Mouse (Mus musculus): Measurements from ENCODE around the gene Pla2g3. TPM values are rescaled to one million over a fixed set of nuclear protein-coding genes. Genes with fewer than 3 reads are reported as not detected.

The Pla2g3 gene
- total and polyA plus RNA-seq, 3 experiments, result not detected

DNA sequence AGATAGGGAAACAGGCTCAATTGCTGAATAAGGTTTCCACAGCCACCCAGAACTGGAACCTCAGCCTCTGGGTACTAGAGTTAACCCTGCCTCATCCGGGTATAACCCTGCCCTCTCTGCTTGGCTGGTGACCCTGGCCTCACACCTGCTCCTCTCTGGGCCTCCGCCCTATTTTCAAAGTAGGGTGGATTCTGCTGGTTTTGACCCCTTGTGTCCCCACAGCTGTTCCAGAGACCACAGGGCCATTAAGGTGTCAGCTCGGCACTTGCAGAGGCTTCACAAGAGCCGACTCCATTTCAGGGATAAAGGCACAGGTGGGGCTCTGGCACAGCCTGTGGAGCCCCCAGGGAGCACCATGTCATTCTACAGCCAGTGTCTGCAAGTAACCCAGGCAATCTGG is 4.7 kb downstream of the Pla2g3 start:
- TF ChIP-seq CHD1 (IDR thresholded peaks at IDR 0.05; ENCODE audit: low read depth, low read length) (no peak), NRF1 (IDR thresholded peaks at IDR 0.05; ENCODE audit: low read depth, low read length) (no peak), POLR2AphosphoS2 (IDR thresholded peaks at IDR 0.05; ENCODE audit: low read depth, low read length) (no peak), E2F4 (IDR thresholded peaks at IDR 0.05; ENCODE audit: insufficient replicate concordance, low read depth, low read length) (no peak), USF1 (IDR thresholded peaks at IDR 0.05; ENCODE audit: low read depth, low read length) (no peak), EP300 (IDR thresholded peaks at IDR 0.05; ENCODE audit: low read length) (no peak), HCFC1 (IDR thresholded peaks at IDR 0.05; ENCODE audit: low read depth, low read length) (no peak), KAT2A (IDR thresholded peaks at IDR 0.05; ENCODE audit: insufficient replicate concordance, low read length) (no peak), MAX (IDR thresholded peaks at IDR 0.05; ENCODE audit: low read length) (no peak), ETS1 (conservative IDR thresholded peaks at IDR 0.05; ENCODE audit: low read depth, low read length) (no peak), NELFE (IDR thresholded peaks at IDR 0.05; ENCODE audit: low read depth, low read length) (no peak), ZC3H11A (IDR thresholded peaks at IDR 0.05; ENCODE audit: low read depth, low read length) (no peak), TBP (conservative IDR thresholded peaks at IDR 0.05; ENCODE audit: low read depth, low read length) (no peak), IRF4 (IDR thresholded peaks at IDR 0.05; ENCODE audit: low read depth, low read length) (no peak), JUN (IDR thresholded peaks at IDR 0.05; ENCODE audit: insufficient read depth, low read depth, low read length) (no peak), UBTF (IDR thresholded peaks at IDR 0.05; ENCODE audit: low read depth, low read length) (no peak), CHD2 (IDR thresholded peaks at IDR 0.05; ENCODE audit: low read length) (no peak), USF2 (conservative IDR thresholded peaks at IDR 0.05; ENCODE audit: low read depth, low read length) (no peak), ZMIZ1 (IDR thresholded peaks at IDR 0.05; ENCODE audit: low read depth, low read length) (no peak), TCF12 (IDR thresholded peaks at IDR 0.05; ENCODE audit: low read depth, low read length) (no peak)
- H3K27me3 ChIP-seq (replicated peaks), result peaks cover 28% of the 10 kb centered on the region
- no peak overlapping the region for H3K9ac ChIP-seq (ENCODE audit: insufficient read depth, low read depth)
- no peaks in the 10 kb centered on the region for H3K79me2 ChIP-seq (replicated peaks; ENCODE audit: control insufficient read depth, extremely low read depth, insufficient read depth, poor library complexity, severe bottlenecking)
- H3K4me3 ChIP-seq (replicated peaks in 1 of 3; ENCODE audit: low read depth in 2 of 3, low read length in 2 of 3, poor library complexity in 1 of 3), result no peak overlapping the region
- H3K9me3 ChIP-seq (replicated peaks; ENCODE audit: low read length), result no peaks in the 10 kb centered on the region
- no peak overlapping the region for H3K27ac ChIP-seq (ENCODE audit: insufficient read depth, low read depth)
- in situ Hi-C loops (cut with MboI; ENCODE audit: low pct_ligation_motif_present, low pct_unique_long_range_greater_than_20kb, low sequenced_read_pairs), result no loop called here
- peaks cover 0 to 8% of the 10 kb centered on the region in 2 experiments; a peak in 2 of 4 replicates for H3K4me1 ChIP-seq (ENCODE audit: control insufficient read depth in 1 of 2, insufficient read depth in 2 of 2)
- dilution Hi-C loops (cut with MboI; ENCODE audit: extremely low pct_ligation_motif_present, extremely low pct_unique_long_range_greater_than_20kb, low sequenced_read_pairs), result no loop called here
- H3K36me3 ChIP-seq (replicated peaks in 1 of 2; ENCODE audit: control insufficient read depth in 1 of 2, insufficient read depth in 1 of 2, low read length in 1 of 2), result no peaks in the 10 kb centered on the region
- no peak overlapping the region for H3K4me2 ChIP-seq (ENCODE audit: insufficient read depth, low read depth, poor library complexity, severe bottlenecking)
- DNase-seq (ENCODE audit: extremely low read depth), result no peak

DNA sequence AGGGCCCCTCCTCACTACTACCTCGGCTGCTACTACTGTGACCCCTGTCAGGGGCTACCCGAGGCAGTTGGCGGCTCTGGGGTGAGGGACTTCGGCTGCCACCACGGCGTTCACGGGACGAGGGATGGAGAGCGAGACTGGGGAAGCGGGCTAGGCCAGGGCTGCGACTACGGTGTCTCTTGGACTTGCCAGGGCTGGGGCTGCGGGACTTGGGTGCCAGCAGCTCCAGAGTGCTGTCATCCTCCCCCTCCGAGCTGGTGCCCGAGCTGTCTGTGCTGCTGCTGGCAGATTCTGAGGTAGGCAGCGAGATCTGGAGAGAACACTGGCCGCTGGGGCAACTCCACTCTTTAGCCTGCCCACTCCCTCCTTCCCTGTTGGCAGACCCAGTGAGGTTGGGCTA is 6.8 kb downstream of the Pla2g3 start:
- Histone ChIP-seq H3K27me3 (replicated peaks) (peaks cover 18% of the 10 kb centered on the region), H3K27ac (ENCODE audit: insufficient read depth, low read depth) (no peak overlapping the region), H3K9me3 (replicated peaks; ENCODE audit: low read length) (no peaks in the 10 kb centered on the region), H3K4me2 (ENCODE audit: insufficient read depth, low read depth, poor library complexity, severe bottlenecking) (no peak overlapping the region), H3K4me1 (ENCODE audit: control insufficient read depth in 1 of 2, insufficient read depth in 2 of 2) (peaks cover 0 to 8% of the 10 kb centered on the region in 2 experiments; a peak in 2 of 4 replicates), H3K79me2 (replicated peaks; ENCODE audit: control insufficient read depth, extremely low read depth, insufficient read depth, poor library complexity, severe bottlenecking) (no peaks in the 10 kb centered on the region), H3K36me3 (replicated peaks in 1 of 2; ENCODE audit: control insufficient read depth in 1 of 2, insufficient read depth in 1 of 2, low read length in 1 of 2) (no peaks in the 10 kb centered on the region), H3K4me3 (replicated peaks in 1 of 3; ENCODE audit: low read depth in 2 of 3, low read length in 2 of 3, poor library complexity in 1 of 3) (no peak overlapping the region), H3K9ac (ENCODE audit: insufficient read depth, low read depth) (no peak overlapping the region)
- dilution Hi-C loops (cut with MboI; ENCODE audit: extremely low pct_ligation_motif_present, extremely low pct_unique_long_range_greater_than_20kb, low sequenced_read_pairs), result no loop called here
- no peak for DNase-seq (ENCODE audit: extremely low read depth)
- in situ Hi-C loops (cut with MboI; ENCODE audit: low pct_ligation_motif_present, low pct_unique_long_range_greater_than_20kb, low sequenced_read_pairs), result no loop called here
- TF ChIP-seq USF1 (IDR thresholded peaks at IDR 0.05; ENCODE audit: low read depth, low read length) (no peak), PAX5 (IDR thresholded peaks at IDR 0.05; ENCODE audit: low read length) (no peak), BHLHE40 (IDR thresholded peaks at IDR 0.05; ENCODE audit: low read depth, low read length) (no peak), POLR2AphosphoS2 (IDR thresholded peaks at IDR 0.05; ENCODE audit: low read depth, low read length) (no peak), TBP (conservative IDR thresholded peaks at IDR 0.05; ENCODE audit: low read depth, low read length) (no peak), ZC3H11A (IDR thresholded peaks at IDR 0.05; ENCODE audit: low read depth, low read length) (no peak), KAT2A (IDR thresholded peaks at IDR 0.05; ENCODE audit: insufficient replicate concordance, low read length) (no peak), ZMIZ1 (IDR thresholded peaks at IDR 0.05; ENCODE audit: low read depth, low read length) (no peak), RAD21 (IDR thresholded peaks at IDR 0.05; ENCODE audit: low read depth, low read length) (no peak), ZKSCAN1 (IDR thresholded peaks at IDR 0.05; ENCODE audit: borderline replicate concordance, low read depth, low read length) (no peak), UBTF (IDR thresholded peaks at IDR 0.05; ENCODE audit: low read depth, low read length) (no peak), SMC3 (IDR thresholded peaks at IDR 0.05; ENCODE audit: low read depth, low read length) (no peak), MAX (IDR thresholded peaks at IDR 0.05; ENCODE audit: low read length) (no peak), TCF12 (IDR thresholded peaks at IDR 0.05; ENCODE audit: low read depth, low read length) (no peak)
